Mouse (Mus musculus): Measurements from ENCODE around the gene Klk1b16. TPM values are rescaled to one million over a fixed set of nuclear protein-coding genes. Genes with fewer than 3 reads are reported as not detected.
"Not testable (repeated sequence)": the region's sequence is repeated elsewhere in the genome, so short reads cannot be mapped to it uniquely, and the experiment has no call there.

Klk1b16 gene
- polyA plus RNA-seq (2015; fragmentation: Nextera tagmentation; extraction: Ambion mirVana): not detected in 2 replicates

GRCm38 (mm10) chr7:44136467-44136866, at the start of gene Klk1b16:
Gene Klk1b16, plus strand, starts transcription at chr7:44136767.
- ATAC-seq (ENCODE audit: low FRiP score, low read depth): no peak
- H3K36me3 ChIP-seq: no peaks in the 10 kb centered on the region
- no peaks in the 10 kb centered on the region for H3K27me3 ChIP-seq
- H3K9me3 ChIP-seq: no peaks in the 10 kb centered on the region
- no peak within 1 kb of the TSS for H3K4me3 ChIP-seq
- no peak within 1 kb of the TSS for H3K4me2 ChIP-seq (replicated peaks)
- H3K4me1 ChIP-seq: no peaks in the 10 kb centered on the region
- H3K9ac ChIP-seq: no peak within 1 kb of the TSS
- WGBS: 87% methylated on average over 3 of the region's 3 CpGs
- no peak within 1 kb of the TSS for H3K27ac ChIP-seq

- Histone ChIP-seq H3K4me1 (no peaks in the 10 kb centered on the region), H3K4me2 (replicated peaks) (no peak overlapping the region), H3K27ac (no peak overlapping the region), H3K9ac (no peak overlapping the region), H3K36me3 (no peaks in the 10 kb centered on the region), H3K4me3 (no peak overlapping the region), H3K27me3 (no peaks in the 10 kb centered on the region), H3K9me3 (no peaks in the 10 kb centered on the region)
- ATAC-seq (ENCODE audit: low FRiP score, low read depth): no peak
- WGBS: 93% methylated on average over 1 of the region's 1 CpGs
These were observed 40.5 kb upstream of the Klk1b16 start for GRCm38 (mm10) chr7:44096111-44096510.

- 65% methylated on average over 3 of the region's 3 CpGs for WGBS
- H3K4me1 ChIP-seq; H3K27me3 ChIP-seq; H3K9me3 ChIP-seq; H3K4me2 ChIP-seq (replicated peaks); H3K4me3 ChIP-seq; H3K9ac ChIP-seq; H3K36me3 ChIP-seq; ATAC-seq (ENCODE audit: low FRiP score, low read depth); H3K27ac ChIP-seq: not testable (repeated sequence)
These were observed 34.5 kb upstream of the Klk1b16 start, which contains the start of gene Klk1b21 for GRCm38 (mm10) chr7:44102028-44102427. Gene Klk1b21, plus strand, starts transcription at chr7:44102328.

DNA sequence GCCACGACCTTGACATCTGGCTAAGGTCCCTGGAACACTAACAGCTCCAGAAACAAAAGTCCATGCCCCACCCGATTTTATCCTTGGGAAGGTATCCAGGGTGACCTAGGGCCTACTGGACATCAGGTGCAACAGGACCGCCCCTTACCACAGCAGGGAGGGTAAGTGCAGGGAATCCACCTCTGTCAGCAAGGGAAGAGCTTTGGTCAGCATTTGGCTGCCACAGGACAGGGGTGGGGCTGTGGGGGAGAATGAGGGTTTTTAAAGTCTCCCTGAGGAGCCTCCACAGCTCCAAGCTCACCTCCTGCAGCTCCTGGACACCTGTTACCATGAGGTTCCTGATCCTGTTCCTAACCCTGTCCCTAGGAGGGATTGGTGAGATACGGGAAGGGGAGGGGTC, 24.2 kb upstream of the Klk1b16 start, which contains the start of gene Klk1b22:
Gene Klk1b22, plus strand, starts transcription at position 301 of the 400 bp plus-strand sequence.
- Histone ChIP-seq H3K4me3 (no peak within 1 kb of the TSS), H3K36me3 (no peaks in the 10 kb centered on the region), H3K27ac (no peak within 1 kb of the TSS), H3K4me2 (replicated peaks) (no peak within 1 kb of the TSS), H3K4me1 (no peaks in the 10 kb centered on the region), H3K27me3 (no peaks in the 10 kb centered on the region), H3K9me3 (no peaks in the 10 kb centered on the region), H3K9ac (no peak within 1 kb of the TSS)
- 63% methylated on average over 4 of the region's 4 CpGs for WGBS
- no peak for ATAC-seq (ENCODE audit: low FRiP score, low read depth)

DNA sequence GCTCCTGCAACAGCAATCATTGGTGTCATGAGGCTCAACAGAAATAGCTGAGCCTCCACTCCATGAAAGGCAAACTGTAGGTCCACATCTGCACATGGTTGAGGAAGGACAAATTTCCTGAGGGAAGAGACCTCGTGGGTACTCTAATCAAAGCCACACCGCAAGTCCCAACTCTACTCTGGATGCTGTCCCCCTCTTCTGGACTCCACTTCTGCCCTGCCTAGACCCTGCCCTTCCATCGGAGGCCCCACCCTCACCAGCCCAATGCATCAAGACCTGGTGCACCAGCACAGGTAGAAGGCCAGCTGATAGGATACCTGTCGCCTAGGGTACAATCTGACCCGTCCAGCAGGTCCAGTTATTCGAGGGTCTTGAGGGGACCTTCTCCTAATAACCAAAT, 13.1 kb upstream of the Klk1b16 start:
- H3K27me3 ChIP-seq: no peaks in the 10 kb centered on the region
- H3K9ac ChIP-seq: no peak overlapping the region
- no peak overlapping the region for H3K27ac ChIP-seq
- no peaks in the 10 kb centered on the region for H3K4me1 ChIP-seq
- H3K9me3 ChIP-seq: no peaks in the 10 kb centered on the region
- H3K4me2 ChIP-seq (replicated peaks): no peak overlapping the region
- ATAC-seq (ENCODE audit: low FRiP score, low read depth): no peak
- H3K4me3 ChIP-seq: no peak overlapping the region
- no peaks in the 10 kb centered on the region for H3K36me3 ChIP-seq
- WGBS: 88% methylated on average over 6 of the region's 6 CpGs

DNA sequence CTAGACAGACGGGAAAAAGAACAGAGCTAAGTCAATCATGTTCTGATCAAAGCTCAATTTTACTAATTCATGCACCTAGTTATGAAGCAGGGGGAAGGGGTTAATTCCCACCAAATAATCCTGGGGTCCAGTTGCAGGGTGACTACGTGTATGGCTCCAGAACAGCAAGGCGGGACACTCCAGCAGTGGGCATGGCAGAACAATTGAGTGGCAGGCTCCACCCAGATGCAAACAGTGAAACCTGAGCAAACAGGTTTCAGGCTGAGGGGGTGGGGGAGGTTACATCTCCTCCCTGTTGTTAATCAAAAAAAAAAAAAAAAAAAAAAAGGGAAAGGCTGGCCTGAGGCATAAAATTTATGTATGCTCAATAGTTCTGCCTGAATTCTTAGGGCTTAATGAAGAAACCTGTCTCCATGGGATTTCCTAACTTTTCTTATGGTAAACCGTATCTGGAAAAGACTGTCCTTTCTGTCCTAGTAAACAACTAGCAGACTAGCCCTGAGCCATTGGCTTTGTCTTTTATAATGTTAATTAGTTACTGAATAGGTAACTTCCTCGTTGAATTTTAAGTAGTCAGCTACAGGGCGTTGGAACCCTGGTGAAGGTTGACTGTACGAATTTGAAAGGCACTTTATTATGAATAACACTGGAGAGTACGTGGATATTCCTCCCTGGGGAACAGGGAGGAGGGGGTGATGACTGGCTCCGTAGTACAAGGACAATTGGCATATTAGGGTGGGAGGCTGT, 42.9 kb downstream of the Klk1b16 start:
- Histone ChIP-seq H3K9me3 (no peaks in the 10 kb centered on the region), H3K36me3 (no peaks in the 10 kb centered on the region), H3K27ac (no peak overlapping the region), H3K9ac (no peak overlapping the region), H3K4me2 (replicated peaks) (no peak overlapping the region), H3K4me1 (no peaks in the 10 kb centered on the region), H3K4me3 (no peak overlapping the region), H3K27me3 (no peaks in the 10 kb centered on the region)
- 64% methylated on average over 9 of the region's 9 CpGs for WGBS
- no peak for ATAC-seq (ENCODE audit: low FRiP score, low read depth)

GRCm38 (mm10) chr7:44186516-44186915, 49.9 kb downstream of the Klk1b16 start:
- ATAC-seq (ENCODE audit: low FRiP score, low read depth): not testable (repeated sequence)
- WGBS: 45% methylated on average over 8 of the region's 8 CpGs

DNA sequence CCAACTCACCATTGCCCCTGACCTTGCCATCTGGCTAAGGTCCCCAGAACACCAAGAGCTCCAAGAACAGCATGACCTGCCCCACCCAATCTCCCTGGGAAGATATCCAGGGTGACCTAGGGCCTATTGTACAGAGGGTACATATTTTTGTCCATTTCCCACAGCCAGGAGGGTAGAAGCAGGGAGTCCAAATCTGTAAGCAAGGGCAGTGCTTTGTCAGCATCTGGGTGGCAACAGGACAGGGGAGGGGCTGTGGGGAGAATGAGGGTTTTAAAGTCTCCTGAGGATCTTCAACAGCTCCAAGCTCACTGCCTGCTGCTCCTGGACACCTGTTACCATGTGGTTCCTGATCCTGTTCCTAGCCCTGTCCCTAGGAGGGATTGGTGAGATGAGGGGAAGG, 51.4 kb downstream of the Klk1b16 start, which contains the start of gene Klk1b24:
Gene Klk1b24, plus strand, starts transcription at position 301 of the 400 bp plus-strand sequence.
- not testable (repeated sequence) for H3K4me2 ChIP-seq (replicated peaks); H3K36me3 ChIP-seq; H3K4me1 ChIP-seq; ATAC-seq (ENCODE audit: low FRiP score, low read depth); H3K9ac ChIP-seq; H3K4me3 ChIP-seq; H3K27me3 ChIP-seq; H3K9me3 ChIP-seq; H3K27ac ChIP-seq

More at GRCm38 (mm10) chr7:44186516-44186915, 49.9 kb downstream of the Klk1b16 start:
- not testable (repeated sequence) for H3K4me1 ChIP-seq; H3K36me3 ChIP-seq; H3K4me3 ChIP-seq; H3K9ac ChIP-seq; H3K4me2 ChIP-seq (replicated peaks); H3K9me3 ChIP-seq; H3K27ac ChIP-seq; H3K27me3 ChIP-seq

Other genes starting within 250 kb of the Klk1b16 start
- not detected in 2 replicates for gene Klk15, start 203.0 kb upstream of the Klk1b16 start, polyA plus RNA-seq (2015; fragmentation: Nextera tagmentation; extraction: Ambion mirVana)
- gene Klk1b8, start 186.1 kb upstream of the Klk1b16 start, polyA plus RNA-seq (2015; fragmentation: Nextera tagmentation; extraction: Ambion mirVana): not detected in 2 replicates
- not detected in 2 replicates for gene Klk1b1, start 170.0 kb upstream of the Klk1b16 start, polyA plus RNA-seq (2015; fragmentation: Nextera tagmentation; extraction: Ambion mirVana)
- gene Klk1b9, start 160.7 kb upstream of the Klk1b16 start, polyA plus RNA-seq (2015; fragmentation: Nextera tagmentation; extraction: Ambion mirVana): not detected in 2 replicates
- not detected in 2 replicates for gene Klk1b11, start 140.9 kb upstream of the Klk1b16 start, polyA plus RNA-seq (2015; fragmentation: Nextera tagmentation; extraction: Ambion mirVana)
- not detected in 2 replicates for gene Klk1b26, start 124.6 kb upstream of the Klk1b16 start, polyA plus RNA-seq (2015; fragmentation: Nextera tagmentation; extraction: Ambion mirVana)
- gene Klk1b27, start 84.5 kb upstream of the Klk1b16 start, polyA plus RNA-seq (2015; fragmentation: Nextera tagmentation; extraction: Ambion mirVana): not detected in 2 replicates
- not detected in 2 replicates for gene Klk1b21, start 34.4 kb upstream of the Klk1b16 start, polyA plus RNA-seq (2015; fragmentation: Nextera tagmentation; extraction: Ambion mirVana)
- gene Klk1b22, start 24.1 kb upstream of the Klk1b16 start, polyA plus RNA-seq (2015; fragmentation: Nextera tagmentation; extraction: Ambion mirVana): not detected in 2 replicates
- gene Klk1b24, start 51.5 kb downstream of the Klk1b16 start, polyA plus RNA-seq (2015; fragmentation: Nextera tagmentation; extraction: Ambion mirVana): not detected in 2 replicates
- not detected in 2 replicates for gene Klk1b3, start 61.4 kb downstream of the Klk1b16 start, polyA plus RNA-seq (2015; fragmentation: Nextera tagmentation; extraction: Ambion mirVana)
- not detected in 2 replicates for gene Klk1b4, start 70.7 kb downstream of the Klk1b16 start, polyA plus RNA-seq (2015; fragmentation: Nextera tagmentation; extraction: Ambion mirVana)
- gene Klk1b5, start 79.2 kb downstream of the Klk1b16 start, polyA plus RNA-seq (2015; fragmentation: Nextera tagmentation; extraction: Ambion mirVana): not detected in 2 replicates
- not detected in 2 replicates for gene Klk1, start 88.6 kb downstream of the Klk1b16 start, polyA plus RNA-seq (2015; fragmentation: Nextera tagmentation; extraction: Ambion mirVana)
- 0.17 TPM in 1 of 2 replicates, not detected in the other for gene Gm36864, start 99.4 kb downstream of the Klk1b16 start, polyA plus RNA-seq (2015; fragmentation: Nextera tagmentation; extraction: Ambion mirVana)
- gene 1700028J19Rik, start 109.9 kb downstream of the Klk1b16 start, polyA plus RNA-seq (2015; fragmentation: Nextera tagmentation; extraction: Ambion mirVana): 0.78 and 0.94 TPM in 2 replicates
- 222 and 224 TPM in 2 replicates for gene 2410002F23Rik, start 110.0 kb downstream of the Klk1b16 start, polyA plus RNA-seq (2015; fragmentation: Nextera tagmentation; extraction: Ambion mirVana)
- 0.14 TPM in 1 of 2 replicates, not detected in the other for gene Acp4, start 120.6 kb downstream of the Klk1b16 start, polyA plus RNA-seq (2015; fragmentation: Nextera tagmentation; extraction: Ambion mirVana)
- 1.2 TPM in 1 of 2 replicates, not detected in the other for gene Gm15517, start 124.7 kb downstream of the Klk1b16 start, polyA plus RNA-seq (2015; fragmentation: Nextera tagmentation; extraction: Ambion mirVana)
- gene Clec11a, start 170.1 kb downstream of the Klk1b16 start, polyA plus RNA-seq (2015; fragmentation: Nextera tagmentation; extraction: Ambion mirVana): 5.6 and 6.3 TPM in 2 replicates
- 3.1 and 3.3 TPM in 2 replicates for gene Shank1, start 173.5 kb downstream of the Klk1b16 start, polyA plus RNA-seq (2015; fragmentation: Nextera tagmentation; extraction: Ambion mirVana)
- 3.5 and 4.0 TPM in 2 replicates for gene Syt3, start 247.3 kb downstream of the Klk1b16 start, polyA plus RNA-seq (2015; fragmentation: Nextera tagmentation; extraction: Ambion mirVana)
- gene 1700008O03Rik, start 249.1 kb downstream of the Klk1b16 start, polyA plus RNA-seq (2015; fragmentation: Nextera tagmentation; extraction: Ambion mirVana): 1.1 TPM in 2 replicates

All from limb, embryonic 13.5 days (tissue).